21 mouse cellular contexts compared by ENCODE assay signal in the genomic region with DNA sequence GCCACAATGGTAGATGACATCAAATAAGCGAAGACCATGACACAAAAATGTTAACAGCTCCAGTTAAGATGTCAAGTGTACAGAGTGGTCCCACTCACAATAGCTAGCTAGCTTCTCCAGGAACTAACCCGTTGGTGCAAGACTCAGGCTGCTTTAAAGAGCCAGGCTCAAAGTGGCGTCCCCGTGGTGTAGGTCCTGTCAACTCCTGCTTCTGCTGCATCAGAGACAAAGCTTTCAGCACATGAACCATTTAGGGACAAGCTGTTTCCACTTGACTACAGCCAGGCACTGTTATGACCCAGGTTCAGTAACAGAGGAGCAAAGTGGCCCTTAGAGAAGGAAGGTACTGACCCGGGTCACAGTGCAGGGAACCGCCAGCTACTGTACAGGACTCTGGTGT. TPM values are rescaled to one million over a fixed set of nuclear protein-coding genes. Genes with fewer than 3 reads are reported as not detected.
DNase-seq lines count a peak whose midpoint lies in the region; ATAC-seq lines count a peak whose summit lies in the region.
"Had no signal": no experiment of that assay in that cellular context is flagged by ENCODE, and none has a peak within 500 bp of the region (broad histone marks: within the 10 kb centered on the region; RNA-seq: fewer than 3 reads in every experiment).

No protein-coding gene starts in this region.

- no peaks in the 10 kb centered on the region for H3K36me3 ChIP-seq in heart, embryonic 10.5 days
- no peaks in the 10 kb centered on the region for H3K36me3 ChIP-seq in heart, embryonic 12.5 days
- H3K36me3 ChIP-seq in embryonic facial prominence, embryonic 10.5 days (replicated peaks), result no peaks in the 10 kb centered on the region
- H3K36me3 ChIP-seq: G1E had no signal

- no peak overlapping the region for H3K27ac ChIP-seq in heart, embryonic 10.5 days
- no peak overlapping the region for H3K27ac ChIP-seq in heart, embryonic 12.5 days (ENCODE audit: poor library complexity, severe bottlenecking)
- H3K27ac ChIP-seq in embryonic facial prominence, embryonic 10.5 days (replicated peaks), result 0 out of 2 replicates have a peak overlapping the region, but pooled peaks have one; percentile 19

- H3K9me3 ChIP-seq in heart, embryonic 10.5 days, result 0 out of 2 replicates have a peak, but pooled peaks cover 4% of the 10 kb centered on the region
- peaks cover 10% of the 10 kb centered on the region; the same call in 1 of the 2 replicates for H3K9me3 ChIP-seq in heart, embryonic 12.5 days (replicated peaks)
- peaks cover 9% of the 10 kb centered on the region; the same call in 1 of the 2 replicates for H3K9me3 ChIP-seq in embryonic facial prominence, embryonic 10.5 days

- WGBS in heart, embryonic 10.5 days, result 66% methylated on average over 6 of the region's 6 CpGs
- 69% methylated on average over 6 of the region's 6 CpGs for WGBS in heart, embryonic 12.5 days
- 93% methylated on average over 6 of the region's 6 CpGs for WGBS in embryonic facial prominence, embryonic 10.5 days

- peak; percentile 58 for DNase-seq in heart, adult 11 months
- DNase-seq in heart, postnatal 25 days (ENCODE audit: low spot score), result no peak
- DNase-seq in heart, embryonic 10.5 days (ENCODE audit: low spot score), result peak; percentile 66
- no peak for DNase-seq in embryonic facial prominence, embryonic 10.5 days (ENCODE audit: low spot score)
- DNase-seq in layer of hippocampus, postnatal 36 days, result no peak
- DNase-seq in lung, postnatal 14 days, result no peak
- DNase-seq: adrenal gland, adult 2 months; adrenal gland, adult 8-10 months; adrenal gland, postnatal 10 days; adrenal gland, postnatal 14 days; adrenal gland, postnatal 25 days; adrenal gland, postnatal 36 days; cerebellum, adult 11 months; cerebellum, adult 11-12 months had no signal

- no peaks in the 10 kb centered on the region for H3K4me1 ChIP-seq in heart, embryonic 10.5 days
- no peaks in the 10 kb centered on the region for H3K4me1 ChIP-seq in heart, embryonic 12.5 days (replicated peaks)
- H3K4me1 ChIP-seq in embryonic facial prominence, embryonic 10.5 days, result no peaks in the 10 kb centered on the region

- no peak overlapping the region for H3K4me2 ChIP-seq in heart, embryonic 12.5 days

- intact Hi-C loops in heart, postnatal 25 days (cut with DNase I), result no loop called here

- no peak for ATAC-seq in heart, embryonic 12.5 days (ENCODE audit: insufficient number of reproducible peaks, low FRiP score)
- 0 out of 2 replicates have a peak, but pooled peaks have one; percentile 9 for ATAC-seq in neutrophil, adult 5-6 weeks (ENCODE audit: extremely low read depth, insufficient number of reproducible peaks, low FRiP score, poor library complexity, severe bottlenecking)
- ATAC-seq: activated CD4-positive, CD25-positive, alpha-beta regulatory T cell, adult 4 months; CD4-positive, CD25-positive, alpha-beta regulatory T cell, adult 4 months; Patski had no signal

- no peak overlapping the region for H3K9ac ChIP-seq in heart, embryonic 12.5 days

- H3K27me3 ChIP-seq in heart, embryonic 10.5 days (ENCODE audit: insufficient read depth, poor library complexity, severe bottlenecking), result no peaks in the 10 kb centered on the region
- no peaks in the 10 kb centered on the region for H3K27me3 ChIP-seq in heart, embryonic 12.5 days (replicated peaks)
- no peaks in the 10 kb centered on the region for H3K27me3 ChIP-seq in embryonic facial prominence, embryonic 10.5 days (replicated peaks; ENCODE audit: low read depth, poor library complexity, severe bottlenecking)
- H3K27me3 ChIP-seq: CH12.LX, Patski had no signal

- H3K4me3 ChIP-seq in heart, embryonic 10.5 days, result no peak overlapping the region
- H3K4me3 ChIP-seq in heart, embryonic 12.5 days, result no peak overlapping the region
- H3K4me3 ChIP-seq in embryonic facial prominence, embryonic 10.5 days, result no peak overlapping the region

RNA-seq across cellular contexts. Expression of a gene that starts 32.2 kb away (rescaled TPM):
- 10 to 100 TPM; 16.5 to 17.0 TPM for total RNA-seq in heart, postnatal 25 days (2021)
- polyA plus RNA-seq in heart, embryonic 10.5 days (2016; fragmentation: Nextera tagmentation; extraction: Ambion mirVana), result 4.3 and 4.5 TPM in 2 replicates
- polyA plus RNA-seq in heart, embryonic 12.5 days (2016; fragmentation: Nextera tagmentation; extraction: Ambion mirVana), result 4.5 and 4.9 TPM in 2 replicates
- polyA plus RNA-seq in embryonic facial prominence, embryonic 10.5 days (2016; fragmentation: Nextera tagmentation; extraction: Ambion mirVana), result 5.5 and 5.8 TPM in 2 replicates
- total RNA-seq in neutrophil, adult 5-6 weeks (2017), result 1,084 and 1,252 TPM in 2 replicates
- 10 to 100 TPM in 1 of 2 experiments, 1 to 10 TPM in 1; 9.8 to 12.4 TPM for total RNA-seq in layer of hippocampus, postnatal 36 days (2021)

Comparison
In these comparisons a context has a peak if more than half of its experiments do, and no peak if none do; other contexts are left out.
1. DNase-seq: peak in heart, adult 11 months (single experiment) and heart, embryonic 10.5 days (single experiment); none in heart, postnatal 25 days (single experiment), embryonic facial prominence, embryonic 10.5 days (single experiment), layer of hippocampus, postnatal 36 days (0 of 2) and lung, postnatal 14 days (single experiment).
2. RNA of a gene that starts 32.2 kb away (total RNA-seq): 1,084 to 1,252 TPM in neutrophil, adult 5-6 weeks; 16.5 to 17.0 TPM in heart, postnatal 25 days and 9.8 to 12.4 TPM in layer of hippocampus, postnatal 36 days; every median in the first group is over 10 times any median in the second.